Mouse (Mus musculus) cerebral cortex, adult 2 months (tissue): Measurements from ENCODE around the gene Cngb1.

Experiments
- WGBS: fragments of 180-500 bp; shearing (Covaris S2); methylation state at CpG from one replicate; pipeline ENCODE4 v1.1.7; 2018; 5-methylcytosine and 5-hydroxymethylcytosine counted together

Gene Cngb1

GRCm38 (mm10) chr8:95245180-95245579 lies 61.2 kb downstream of the Cngb1 start:
- WGBS, result 40% methylated on average over 5 of the region's 5 CpGs

GRCm38 (mm10) chr8:95243853-95244252 lies 62.5 kb downstream of the Cngb1 start:
- WGBS, result 72% methylated on average over 4 of the region's 4 CpGs

- 31% methylated on average over 12 of the region's 12 CpGs for WGBS
Measured at GRCm38 (mm10) chr8:95242826-95243571, 63.4 kb downstream of the Cngb1 start.

- WGBS, result 94% methylated on average over 26 of the region's 26 CpGs
Measured at GRCm38 (mm10) chr8:95242099-95242825, 64.1 kb downstream of the Cngb1 start.

GRCm38 (mm10) chr8:95235683-95236082 lies 70.7 kb downstream of the Cngb1 start:
- WGBS, result 3% methylated on average over 3 of the region's 3 CpGs

- 93% methylated on average over 9 of the region's 9 CpGs for WGBS
Measured at GRCm38 (mm10) chr8:95230086-95230485, 76.3 kb downstream of the Cngb1 start.

GRCm38 (mm10) chr8:95227151-95227468 lies 79.3 kb downstream of the Cngb1 start:
- 63% methylated on average over 2 of the region's 2 CpGs for WGBS

GRCm38 (mm10) chr8:95226251-95227150 lies 79.9 kb downstream of the Cngb1 start:
- 56% methylated on average over 7 of the region's 7 CpGs for WGBS

GRCm38 (mm10) chr8:95223969-95224368 lies 82.4 kb downstream of the Cngb1 start:
- 93% methylated on average over 5 of the region's 5 CpGs for WGBS

GRCm38 (mm10) chr8:95221045-95221444 lies 85.3 kb downstream of the Cngb1 start:
- 64% methylated on average over 2 of the region's 2 CpGs for WGBS

GRCm38 (mm10) chr8:95220571-95220998 lies 85.8 kb downstream of the Cngb1 start:
- whole genome bisulfite sequencing, result 74% methylated on average over 7 of the region's 7 CpGs

- WGBS, result 92% methylated on average over 8 of the region's 8 CpGs
Measured at GRCm38 (mm10) chr8:95219623-95220022, 86.8 kb downstream of the Cngb1 start.

- whole genome bisulfite sequencing, result 77% methylated on average over 11 of the region's 11 CpGs
Measured at GRCm38 (mm10) chr8:95215709-95216360, 90.5 kb downstream of the Cngb1 start.

- 36% methylated on average over 11 of the region's 11 CpGs for WGBS
Measured at GRCm38 (mm10) chr8:95209924-95210323, 96.5 kb downstream of the Cngb1 start.

- 71% methylated on average over 8 of the region's 8 CpGs for WGBS
Measured at GRCm38 (mm10) chr8:95205946-95206345, 100.4 kb downstream of the Cngb1 start.

GRCm38 (mm10) chr8:95204039-95204380 lies 102.4 kb downstream of the Cngb1 start:
- WGBS, result 16% methylated on average over 10 of the region's 10 CpGs

GRCm38 (mm10) chr8:95203326-95204038 lies 102.9 kb downstream of the Cngb1 start:
- 55% methylated on average over 9 of the region's 9 CpGs for WGBS

GRCm38 (mm10) chr8:95202649-95203275 lies 103.6 kb downstream of the Cngb1 start, which contains the start of gene Kifc3:
Kifc3 (minus strand) TSS chr8:95202812.
- WGBS, result 82% methylated on average over 14 of the region's 14 CpGs

- 94% methylated on average over 8 of the region's 8 CpGs for WGBS
Measured at GRCm38 (mm10) chr8:95202056-95202570, 104.3 kb downstream of the Cngb1 start.

GRCm38 (mm10) chr8:95201491-95201890 lies 104.9 kb downstream of the Cngb1 start:
- 80% methylated on average over 7 of the region's 7 CpGs for WGBS
